Mouse (Mus musculus) forebrain, embryonic 16.5 days (tissue): ENCODE data around the gene 2310050C09Rik. TPM values are rescaled to one million over a fixed set of nuclear protein-coding genes. Genes with fewer than 3 reads are reported as not detected.

ENCODE experiments used
- ATAC-seq: fragments of 200-750 bp; cut with Nextera tagmentation; 2 replicates; pipeline ENCODE4 v1.8.0; 2017; ENCODE audit warnings: mild to moderate bottlenecking, moderate library complexity
- H3K27ac ChIP-seq: fragments of 300-500 bp; sonication (generic); 2 replicates; pipeline ENCODE4 v1.5.1; 2014; ENCODE audit warnings: low read length, control low read depth
- H3K27me3 ChIP-seq: fragments of 300-500 bp; sonication (generic); replicated peaks from 2 replicates; pipeline ENCODE4 v1.6.1; 2014; ENCODE audit warnings: low read length; ENCODE audit not compliant: control insufficient read depth, insufficient read depth
- H3K36me3 ChIP-seq: fragments of 300-500 bp; sonication (generic); 2 replicates; pipeline ENCODE4 v1.6.1; 2014; ENCODE audit not compliant: control insufficient read depth, insufficient read depth
- H3K4me1 ChIP-seq: fragments of 300-500 bp; sonication (generic); replicated peaks from 2 replicates; pipeline ENCODE4 v1.6.1; 2014; ENCODE audit warnings: low read length; ENCODE audit not compliant: control insufficient read depth, insufficient read depth
- H3K4me2 ChIP-seq: fragments of 300-500 bp; sonication (generic); 2 replicates; pipeline ENCODE4 v1.6.1; 2014; ENCODE audit warnings: mild to moderate bottlenecking, low read length, control low read depth
- H3K4me3 ChIP-seq: fragments of 300-500 bp; sonication (generic); replicated peaks from 2 replicates; pipeline ENCODE4 v1.5.1; 2014; ENCODE audit warnings: mild to moderate bottlenecking, low read length, control low read depth
- H3K9ac ChIP-seq: fragments of 300-500 bp; sonication (generic); replicated peaks from 2 replicates; pipeline ENCODE4 v1.6.1; 2014; ENCODE audit warnings: low read depth, low read length, control low read depth
- H3K9me3 ChIP-seq: fragments of 300-500 bp; sonication (generic); 2 replicates; pipeline ENCODE4 v1.6.1; 2016; ENCODE audit warnings: low read length; ENCODE audit not compliant: control insufficient read depth
- WGBS: fragments of 180-500 bp; shearing (Covaris S2); extraction: QIAGEN DNeasy Blood & Tissue Kit; methylation state at CpG from one replicate; pipeline ENCODE4 v1.1.7; 2014; 5-methylcytosine and 5-hydroxymethylcytosine counted together
- polyA plus RNA-seq: library from polyadenylated mRNA; unstranded; fragments of >200 nt; fragmentation: Nextera tagmentation; extraction: Ambion mirVana; gene quantifications from 2 replicates; pipeline ENCODE4 v1.2.1, GENCODE M21; 2015

2310050C09Rik gene
- polyA plus RNA-seq, 1 experiment from 2014 or later = not detected

GRCm38 (mm10) chr3:92825808-92826207, 44.2 kb downstream of the 2310050C09Rik start:
- no peak overlapping the region for H3K27ac ChIP-seq
- no peak for ATAC-seq
- 38% methylated on average over 1 of the region's 1 CpGs for WGBS

More at GRCm38 (mm10) chr3:92825808-92826207, 44.2 kb downstream of the 2310050C09Rik start:
- H3K9ac ChIP-seq = no peak overlapping the region
- no peak overlapping the region for H3K4me3 ChIP-seq
- H3K27me3 ChIP-seq = no peaks in the 10 kb centered on the region
- H3K36me3 ChIP-seq = no peaks in the 10 kb centered on the region
- no peak overlapping the region for H3K4me2 ChIP-seq
- H3K4me1 ChIP-seq = no peaks in the 10 kb centered on the region
- H3K9me3 ChIP-seq = no peaks in the 10 kb centered on the region

Other genes starting within 250 kb of the 2310050C09Rik start
- not detected in 2 replicates for gene Lce6a, start 248.6 kb downstream of the 2310050C09Rik start, polyA plus RNA-seq
- gene Lce1a1, start 221.9 kb downstream of the 2310050C09Rik start, polyA plus RNA-seq = not detected in 2 replicates
- not detected in 2 replicates for gene Lce1b, start 213.3 kb downstream of the 2310050C09Rik start, polyA plus RNA-seq
- not detected in 2 replicates for gene Lce1a2, start 199.9 kb downstream of the 2310050C09Rik start, polyA plus RNA-seq
- gene Lce1c, start 191.0 kb downstream of the 2310050C09Rik start, polyA plus RNA-seq = not detected in 2 replicates
- not detected in 2 replicates for gene Lce1d, start 183.0 kb downstream of the 2310050C09Rik start, polyA plus RNA-seq
- gene Lce1e, start 161.1 kb downstream of the 2310050C09Rik start, polyA plus RNA-seq = not detected in 2 replicates
- gene Lce1f, start 149.9 kb downstream of the 2310050C09Rik start, polyA plus RNA-seq = not detected in 2 replicates
- not detected in 2 replicates for gene Gm38119, start 131.1 kb downstream of the 2310050C09Rik start, polyA plus RNA-seq
- gene Lce1g, start 117.9 kb downstream of the 2310050C09Rik start, polyA plus RNA-seq = not detected in 2 replicates
- gene Lce1h, start 105.2 kb downstream of the 2310050C09Rik start, polyA plus RNA-seq = not detected in 2 replicates
- gene Lce1i, start 91.3 kb downstream of the 2310050C09Rik start, polyA plus RNA-seq = not detected in 2 replicates
- not detected in 2 replicates for gene Lce1j, start 79.7 kb downstream of the 2310050C09Rik start, polyA plus RNA-seq
- not detected in 2 replicates for gene Lce1k, start 62.3 kb downstream of the 2310050C09Rik start, polyA plus RNA-seq
- gene Kprp, start 43.0 kb downstream of the 2310050C09Rik start, polyA plus RNA-seq = not detected in 2 replicates
- gene Lce1l, start 18.9 kb downstream of the 2310050C09Rik start, polyA plus RNA-seq = not detected in 2 replicates
- gene Lce3a, start 56.0 kb upstream of the 2310050C09Rik start, polyA plus RNA-seq = not detected in 2 replicates
- gene Lce3b, start 62.8 kb upstream of the 2310050C09Rik start, polyA plus RNA-seq = not detected in 2 replicates
- not detected in 2 replicates for gene Lce3c, start 74.3 kb upstream of the 2310050C09Rik start, polyA plus RNA-seq
- gene Lce3d, start 87.2 kb upstream of the 2310050C09Rik start, polyA plus RNA-seq = not detected in 2 replicates
- not detected in 2 replicates for gene Lce3e, start 96.8 kb upstream of the 2310050C09Rik start, polyA plus RNA-seq
- gene Lce3f, start 122.0 kb upstream of the 2310050C09Rik start, polyA plus RNA-seq = not detected in 2 replicates
- gene Crct1, start 145.5 kb upstream of the 2310050C09Rik start, polyA plus RNA-seq = not detected in 2 replicates
- gene Lce1m, start 148.8 kb upstream of the 2310050C09Rik start, polyA plus RNA-seq = not detected in 2 replicates
- gene Gm4858, start 198.6 kb upstream of the 2310050C09Rik start, polyA plus RNA-seq = not detected in 2 replicates